ENCODE assay signal across 15 mouse cellular contexts in the genomic region with DNA sequence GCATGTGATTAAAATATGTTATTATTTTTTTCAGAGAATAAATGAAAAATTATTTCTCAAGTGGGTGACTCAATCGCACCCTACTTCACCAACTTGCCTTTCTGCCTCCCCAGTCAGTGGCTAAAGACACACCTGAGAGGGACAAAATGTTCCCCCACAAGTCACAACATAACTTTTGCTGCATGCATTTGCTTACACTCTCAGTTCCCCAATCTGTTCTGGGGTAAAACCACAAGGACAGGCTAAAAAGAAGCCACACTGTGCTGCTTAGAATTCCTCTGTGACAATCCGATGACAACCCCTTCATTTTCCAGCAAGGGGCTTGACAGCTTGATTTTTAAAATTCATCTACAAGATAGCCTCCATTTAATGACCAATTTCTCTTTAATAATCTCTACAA.
"Had no signal": no experiment of that assay in that cellular context is flagged by ENCODE, and none has a peak within 500 bp of the region (broad histone marks: within the 10 kb centered on the region; RNA-seq: fewer than 3 reads in every experiment).

No protein-coding gene starts in this region.

- H3K27me3 ChIP-seq: limb, embryonic 12.5 days; liver, embryonic 13.5 days; midbrain, embryonic 15.5 days; neural tube, embryonic 13.5 days had no signal

- H3K4me3 ChIP-seq: limb, embryonic 12.5 days; liver, embryonic 13.5 days; midbrain, embryonic 15.5 days; neural tube, embryonic 13.5 days had no signal

- H3K9ac ChIP-seq: limb, embryonic 12.5 days; liver, embryonic 13.5 days; liver, postnatal 0 days; midbrain, embryonic 15.5 days; neural tube, embryonic 13.5 days had no signal

- H3K9me3 ChIP-seq: limb, embryonic 12.5 days; liver, embryonic 13.5 days; midbrain, embryonic 15.5 days had no signal

- DNase-seq: kidney, adult 11 months; kidney, adult 9 months; kidney, postnatal 36 days; layer of hippocampus, adult 9-11 months; layer of hippocampus, postnatal 36 days; liver; liver, embryonic 13.5 days; liver, postnatal 0 days; right cerebral cortex, postnatal 14 days; thymus, postnatal 36 days had no signal

- H3K27ac ChIP-seq: kidney, postnatal 0 days; limb, embryonic 12.5 days; liver, embryonic 13.5 days; macrophage; midbrain, embryonic 15.5 days; neural tube, embryonic 13.5 days had no signal

- H3K4me1 ChIP-seq: limb, embryonic 12.5 days; liver, embryonic 13.5 days had no signal

- H3K4me2 ChIP-seq: limb, embryonic 12.5 days; liver, embryonic 13.5 days; midbrain, embryonic 15.5 days; neural tube, embryonic 13.5 days had no signal

- H3K36me3 ChIP-seq: limb, embryonic 12.5 days; liver, embryonic 13.5 days; midbrain, embryonic 15.5 days; neural tube, embryonic 13.5 days had no signal

- ATAC-seq: liver, postnatal 0 days; midbrain, embryonic 15.5 days had no signal
